Mouse (Mus musculus) ES-E14 (cell line): ENCODE data around the gene Gm11992. TPM values are rescaled to one million over a fixed set of nuclear protein-coding genes. Genes with fewer than 3 reads are reported as not detected.

Source experiments
- DNase-seq: peaks from one replicate; pipeline ENCODE4 v3.0.0-alpha.2; 2013; ENCODE audit warnings: low read depth, low spot score
- H3K27ac ChIP-seq: 2 replicates; pipeline ENCODE4 v1.5.1; 2012; ENCODE audit warnings: low read depth, mild to moderate bottlenecking, low read length, moderate library complexity, mixed read lengths; ENCODE audit not compliant: poor library complexity, insufficient read depth, severe bottlenecking
- H3K36me3 ChIP-seq: 2 replicates; pipeline ENCODE4 v1.6.1; 2012; ENCODE audit warnings: mild to moderate bottlenecking, low read length, moderate library complexity, mixed read lengths; ENCODE audit not compliant: control insufficient read depth, poor library complexity, insufficient read depth, severe bottlenecking
- H3K4me1 ChIP-seq, 2 experiments: fragments of 150-350 bp in 1 of 2; sonication (generic) in 1 of 2; 2 replicates each; pipeline ENCODE4 v1.6.1; 2012; ENCODE audit warnings: low read length in 2 of 2, mild to moderate bottlenecking in 1 of 2, mixed read lengths in 1 of 2; ENCODE audit not compliant: control insufficient read depth in 2 of 2, insufficient read depth in 2 of 2, poor library complexity in 1 of 2
- H3K4me3 ChIP-seq, 2 experiments: fragments of 150-350 bp in 1 of 2; sonication (generic) in 1 of 2; 2 replicates each; pipeline ENCODE4 v1.5.1; 2012; ENCODE audit warnings: low read length in 2 of 2, low read depth in 1 of 2, mild to moderate bottlenecking in 1 of 2, mixed read lengths in 1 of 2; ENCODE audit not compliant: insufficient read depth in 1 of 2, poor library complexity in 1 of 2, severe bottlenecking in 1 of 2
- H3K9ac ChIP-seq: 2 replicates; pipeline ENCODE4 v1.6.1; 2012; ENCODE audit warnings: low read depth, mild to moderate bottlenecking, low read length, mixed read lengths; ENCODE audit not compliant: poor library complexity, insufficient read depth, severe bottlenecking
- H3K9me3 ChIP-seq: fragments of 150-350 bp; sonication (generic); 2 replicates; pipeline ENCODE4 v1.6.1; 2012; ENCODE audit warnings: low read depth, mild to moderate bottlenecking, low read length; ENCODE audit not compliant: control insufficient read depth, insufficient read depth
- CHD2 ChIP-seq: IDR thresholded peaks from 2 replicates; pipeline ENCODE4 v1.6.1; 2014; ENCODE audit warnings: mild to moderate bottlenecking, low read depth, low read length, inconsistent platforms
- HCFC1 ChIP-seq: IDR thresholded peaks from 2 replicates; pipeline ENCODE4 v1.6.1; 2012; ENCODE audit warnings: low read length, inconsistent platforms, borderline replicate concordance; ENCODE audit not compliant: insufficient read depth
- MAFK ChIP-seq: IDR thresholded peaks from 2 replicates; pipeline ENCODE4 v1.6.1; 2014; ENCODE audit warnings: mild to moderate bottlenecking, low read depth, low read length, inconsistent platforms; ENCODE audit not compliant: insufficient read depth
- ZC3H11A ChIP-seq: IDR thresholded peaks from 2 replicates; pipeline ENCODE4 v1.6.1; 2012; ENCODE audit warnings: low read depth, mild to moderate bottlenecking, inconsistent platforms, low read length, borderline replicate concordance
- ZNF384 ChIP-seq: IDR thresholded peaks from 2 replicates; pipeline ENCODE4 v1.6.1; 2012; ENCODE audit warnings: low read depth, low read length, inconsistent platforms
- in situ Hi-C, 2 experiments: fragments of 600-800 bp; cut with MboI; formaldehyde crosslinking; loops; one replicate each; pipeline ENCODE4 v1.15.1; 2025; ENCODE audit warnings: low sequenced_read_pairs in 2 of 2, inconsistent platforms in 1 of 2; ENCODE audit not compliant: unreplicated experiment in 2 of 2
- total RNA-seq: library from RNA; depleted of rRNA; stranded (reverse); fragments of 300-350 nt; gene quantifications from 2 replicates; pipeline ENCODE4 v1.2.3, GENCODE M21; 2012

Gm11992 gene
- total RNA-seq, 1 experiment, result 0.18 TPM

GRCm38 (mm10) chr11:9115367-9116120 lies 67.2 kb downstream of the Gm11992 start:
- in situ Hi-C loops, result loop anchor here in 1 of 2 experiments (25.0 kb wide), 1 partner anchor 553 kb away; no protein-coding TSS in a partner anchor
- peak overlapping the region; percentile 44; the same call in 1 of the 2 replicates for H3K9ac ChIP-seq
- H3K27ac ChIP-seq, result peak overlapping the region; percentile 98
- peaks cover 1% of the 10 kb centered on the region for H3K36me3 ChIP-seq
- TF ChIP-seq HCFC1 (no peak; the same call in 1 of the 2 replicates), ZC3H11A (no peak), ZNF384 (no peak), MAFK (no peak), CHD2 (no peak)
- H3K4me1 ChIP-seq, result peaks cover 5 to 10% of the 10 kb centered on the region in 2 experiments
- peak overlapping the region; percentile 20 to 35; a peak in 3 of 4 replicates for H3K4me3 ChIP-seq
- no peaks in the 10 kb centered on the region for H3K9me3 ChIP-seq
- no peak for DNase-seq

- DNase-seq, result peak; percentile 91
- peak overlapping the region in 1 of 2 experiments; percentile 20; a peak in 2 of 4 replicates for H3K4me3 ChIP-seq
- peaks cover 5 to 14% of the 10 kb centered on the region in 2 experiments for H3K4me1 ChIP-seq
- no peaks in the 10 kb centered on the region for H3K9me3 ChIP-seq
- peak overlapping the region; percentile 98 for H3K27ac ChIP-seq
- H3K36me3 ChIP-seq, result peaks cover 5% of the 10 kb centered on the region
- H3K9ac ChIP-seq, result no peak overlapping the region
- TF ChIP-seq HCFC1 (peak; percentile 13; the same call in 1 of the 2 replicates), ZNF384 (no peak)
- in situ Hi-C loops, result loop anchor here in 1 of 2 experiments (25.0 kb wide), 1 partner anchor 554 kb away; no protein-coding TSS in a partner anchor
These were observed 67.7 kb downstream of the Gm11992 start for GRCm38 (mm10) chr11:9116121-9116520.

GRCm38 (mm10) chr11:9116916-9117315 lies 68.5 kb downstream of the Gm11992 start:
- TF ChIP-seq MAFK, result peak; percentile 91
- no peak for TF ChIP-seq ZC3H11A
- no peak for TF ChIP-seq ZNF384
- TF ChIP-seq HCFC1, result no peak
- peak; percentile 64; the same call in 1 of the 2 replicates for TF ChIP-seq CHD2
- H3K36me3 ChIP-seq, result peaks cover 8% of the 10 kb centered on the region
- in situ Hi-C loops, result loop anchor here in 1 of 2 experiments (25.0 kb wide), 1 partner anchor 555 kb away; no protein-coding TSS in a partner anchor
- no peak overlapping the region for H3K9ac ChIP-seq
- H3K27ac ChIP-seq, result peak overlapping the region; percentile 98; the same call in 1 of the 2 replicates
- H3K9me3 ChIP-seq, result no peaks in the 10 kb centered on the region
- peaks cover 5 to 20% of the 10 kb centered on the region in 2 experiments for H3K4me1 ChIP-seq
- peak; percentile 79 for DNase-seq
- peak overlapping the region in 1 of 2 experiments; percentile 82; a peak in 2 of 4 replicates for H3K4me3 ChIP-seq

- Histone ChIP-seq H3K27ac (peak overlapping the region; percentile 98), H3K9me3 (no peaks in the 10 kb centered on the region), H3K36me3 (peaks cover 10% of the 10 kb centered on the region), H3K4me3 (peak overlapping the region; percentile 82 to 87), H3K9ac (peak overlapping the region; percentile 82), H3K4me1 (peaks cover 5 to 24% of the 10 kb centered on the region in 2 experiments)
- DNase-seq, result no peak
- in situ Hi-C loops, result loop anchor here in 1 of 2 experiments (25.0 kb wide), 1 partner anchor 555 kb away; no protein-coding TSS in a partner anchor
- peak; percentile 75 for TF ChIP-seq ZNF384
- no peak for TF ChIP-seq CHD2
- TF ChIP-seq HCFC1, result 0 out of 2 replicates have a peak, but pooled peaks have one; percentile 25
These were observed 69.1 kb downstream of the Gm11992 start for GRCm38 (mm10) chr11:9117358-9118049.
